Mouse (Mus musculus): ENCODE measurements at regions not wholly inside any gene's neighbourhood (a gene's known extent, or its start where the extent isn't known, plus 50 kb on each side); places are given as distances from the start of the nearest gene placed in this dataset.

- no peak for TF ChIP-seq CTCF (conservative IDR thresholded peaks at IDR 0.05)
- Histone ChIP-seq H3K4me3 (no peak overlapping the region), H3K27ac (no peak overlapping the region)
- no peak for DNase-seq (ENCODE audit: low spot score in 2 of 2)
Observed at GRCm38 (mm10) chr8:127847332-127848018, 510.9 kb upstream of the Nrp1 start.

GRCm38 (mm10) chr8:127849926-127850325, 508.5 kb upstream of the Nrp1 start:
- no peak overlapping the region for H3K27ac ChIP-seq
- no peak for DNase-seq (ENCODE audit: low spot score in 2 of 2)
- TF ChIP-seq CTCF (conservative IDR thresholded peaks at IDR 0.05) = no peak
- no peak overlapping the region for H3K4me3 ChIP-seq

- TF ChIP-seq CTCF (conservative IDR thresholded peaks at IDR 0.05) = no peak
- Histone ChIP-seq H3K27ac (0 out of 2 replicates have a peak overlapping the region, but pooled peaks have one; percentile 6), H3K4me3 (no peak overlapping the region)
- DNase-seq (ENCODE audit: low spot score in 2 of 2) = no peak
Observed at GRCm38 (mm10) chr8:127855653-127856300, 502.6 kb upstream of the Nrp1 start.

- H3K4me3 ChIP-seq = no peak overlapping the region
- TF ChIP-seq CTCF (conservative IDR thresholded peaks at IDR 0.05) = no peak
- DNase-seq (ENCODE audit: low spot score in 2 of 2) = no peak
- no peak overlapping the region for H3K27ac ChIP-seq
Observed at GRCm38 (mm10) chr8:127856351-127857135, 501.9 kb upstream of the Nrp1 start.

GRCm38 (mm10) chr8:127859036-127859435, 499.4 kb upstream of the Nrp1 start:
- no peak for TF ChIP-seq CTCF (conservative IDR thresholded peaks at IDR 0.05)
- DNase-seq (ENCODE audit: low spot score in 2 of 2) = no peak
- Histone ChIP-seq H3K27ac (no peak overlapping the region), H3K4me3 (no peak overlapping the region)

- TF ChIP-seq CTCF (conservative IDR thresholded peaks at IDR 0.05) = no peak
- DNase-seq (ENCODE audit: low spot score in 2 of 2) = no peak
- Histone ChIP-seq H3K4me3 (no peak overlapping the region), H3K27ac (no peak overlapping the region)
Observed at GRCm38 (mm10) chr8:127860376-127860775, 498.0 kb upstream of the Nrp1 start.

- DNase-seq (ENCODE audit: low spot score in 2 of 2) = no peak
- no peak overlapping the region for H3K27ac ChIP-seq
- H3K4me3 ChIP-seq = no peak overlapping the region
- no peak for TF ChIP-seq CTCF (conservative IDR thresholded peaks at IDR 0.05)
Observed at GRCm38 (mm10) chr8:127860891-127861290, 497.5 kb upstream of the Nrp1 start.

GRCm38 (mm10) chr8:127884641-127885040, 473.8 kb upstream of the Nrp1 start:
- Histone ChIP-seq H3K27ac (no peak overlapping the region), H3K4me3 (no peak overlapping the region)
- no peak for TF ChIP-seq CTCF (conservative IDR thresholded peaks at IDR 0.05)
- no peak for DNase-seq (ENCODE audit: low spot score in 2 of 2)

GRCm38 (mm10) chr8:127885211-127885610, 473.2 kb upstream of the Nrp1 start:
- DNase-seq (ENCODE audit: low spot score in 2 of 2) = no peak
- no peak for TF ChIP-seq CTCF (conservative IDR thresholded peaks at IDR 0.05)
- no peak overlapping the region for H3K27ac ChIP-seq
- H3K4me3 ChIP-seq = no peak overlapping the region

GRCm38 (mm10) chr8:127885831-127886230, 472.6 kb upstream of the Nrp1 start:
- TF ChIP-seq CTCF (conservative IDR thresholded peaks at IDR 0.05) = no peak
- Histone ChIP-seq H3K4me3 (no peak overlapping the region), H3K27ac (no peak overlapping the region)
- no peak for DNase-seq (ENCODE audit: low spot score in 2 of 2)

- TF ChIP-seq CTCF (conservative IDR thresholded peaks at IDR 0.05) = no peak
- Histone ChIP-seq H3K4me3 (no peak overlapping the region), H3K27ac (no peak overlapping the region)
- DNase-seq (ENCODE audit: low spot score in 2 of 2) = no peak
Observed at GRCm38 (mm10) chr8:127890729-127891128, 467.7 kb upstream of the Nrp1 start.

GRCm38 (mm10) chr8:127894284-127894683, 464.1 kb upstream of the Nrp1 start:
- no peak overlapping the region for H3K4me3 ChIP-seq
- no peak for TF ChIP-seq CTCF (conservative IDR thresholded peaks at IDR 0.05)
- no peak for DNase-seq (ENCODE audit: low spot score in 2 of 2)
- H3K27ac ChIP-seq = no peak overlapping the region

GRCm38 (mm10) chr8:127908436-127908835, 450.0 kb upstream of the Nrp1 start:
- no peak for TF ChIP-seq CTCF (conservative IDR thresholded peaks at IDR 0.05)
- Histone ChIP-seq H3K4me3 (no peak overlapping the region), H3K27ac (no peak overlapping the region)
- DNase-seq (ENCODE audit: low spot score in 2 of 2) = no peak
